Mouse (Mus musculus) adrenal gland, postnatal 25 days (tissue): ENCODE results near the gene Fbxo42. TPM values are rescaled to one million over a fixed set of nuclear protein-coding genes. Genes with fewer than 3 reads are reported as not detected.
"Not testable (repeated sequence)": the region's sequence is repeated elsewhere in the genome, so short reads cannot be mapped to it uniquely, and the experiment has no call there.

Experiments
- DNase-seq: peaks from one replicate; pipeline ENCODE4 v3.0.0; 2021; ENCODE audit warnings: mixed read lengths
- total RNA-seq: library from RNA; stranded (reverse); gene quantifications from 2 replicates; pipeline ENCODE4 v1.2.3, GENCODE M21; 2021

Fbxo42 gene
- total RNA-seq, 1 experiment from 2014 or later, result 24.8 TPM

GRCm38 (mm10) chr4:141136126-141136525 is 11.6 kb upstream of the Fbxo42 start:
- no peak for DNase-seq

GRCm38 (mm10) chr4:141137740-141138139 is 10.0 kb upstream of the Fbxo42 start:
- DNase-seq, result not testable (repeated sequence)

- DNase-seq, result no peak
Measured at GRCm38 (mm10) chr4:141138425-141139115, 9.1 kb upstream of the Fbxo42 start.

- peak; percentile 99 for DNase-seq
Measured at GRCm38 (mm10) chr4:141139116-141139970, 8.4 kb upstream of the Fbxo42 start, which contains the start of gene Szrd1. TSS of gene Szrd1 (minus strand) at chr4:141139775.

GRCm38 (mm10) chr4:141140354-141140753 is 7.4 kb upstream of the Fbxo42 start:
- DNase-seq, result not testable (repeated sequence)

- DNase-seq, result no peak
Measured at GRCm38 (mm10) chr4:141140967-141141366, 6.7 kb upstream of the Fbxo42 start.

- peak; percentile 77 for DNase-seq
Measured at GRCm38 (mm10) chr4:141142285-141142811, 5.4 kb upstream of the Fbxo42 start.

- not testable (repeated sequence) for DNase-seq
Measured at GRCm38 (mm10) chr4:141145124-141145523, 2.6 kb upstream of the Fbxo42 start.

GRCm38 (mm10) chr4:141146491-141147033 is 1.2 kb upstream of the Fbxo42 start:
- no peak for DNase-seq

GRCm38 (mm10) chr4:141148009-141148801 is 492 bp downstream of the Fbxo42 start:
- DNase-seq, result peak; percentile 42

- no peak for DNase-seq
Measured at GRCm38 (mm10) chr4:141149116-141149515, 1.4 kb downstream of the Fbxo42 start.

- no peak for DNase-seq
Measured at GRCm38 (mm10) chr4:141157485-141157884, 9.8 kb downstream of the Fbxo42 start.

GRCm38 (mm10) chr4:141158609-141159008 is 10.9 kb downstream of the Fbxo42 start:
- no peak for DNase-seq

- no peak for DNase-seq
Measured at GRCm38 (mm10) chr4:141159093-141159492, 11.4 kb downstream of the Fbxo42 start.

- no peak for DNase-seq
Measured at GRCm38 (mm10) chr4:141159666-141160065, 12.0 kb downstream of the Fbxo42 start.

GRCm38 (mm10) chr4:141160193-141160592 is 12.5 kb downstream of the Fbxo42 start:
- no peak for DNase-seq

- DNase-seq, result no peak
Measured at GRCm38 (mm10) chr4:141161699-141162208, 14.0 kb downstream of the Fbxo42 start.

- peak; percentile 39 for DNase-seq
Measured at GRCm38 (mm10) chr4:141163729-141164128, 16.0 kb downstream of the Fbxo42 start.

GRCm38 (mm10) chr4:141165744-141166292 is 18.1 kb downstream of the Fbxo42 start:
- no peak for DNase-seq

- DNase-seq, result no peak
Measured at GRCm38 (mm10) chr4:141167156-141167555, 19.4 kb downstream of the Fbxo42 start.

GRCm38 (mm10) chr4:141172121-141172520 is 24.4 kb downstream of the Fbxo42 start:
- no peak for DNase-seq
